Mouse (Mus musculus) adrenal gland, postnatal 14 days (tissue): ENCODE results near the gene Fam168b. TPM values are rescaled to one million over a fixed set of nuclear protein-coding genes. Genes with fewer than 3 reads are reported as not detected.

ENCODE experiments used
- DNase-seq: peaks from one replicate; pipeline ENCODE4 v3.0.0; 2021; ENCODE audit warnings: mixed read lengths
- total RNA-seq: library from RNA; stranded (reverse); gene quantifications from 2 replicates; pipeline ENCODE4 v1.2.3, GENCODE M21; 2021

Gene Fam168b
- total RNA-seq, 1 experiment from 2014 or later = 133 TPM

GRCm38 (mm10) chr1:34851562-34851961, 8.7 kb upstream of the Fam168b start:
- DNase-seq = peak; percentile 85

- DNase-seq = peak; percentile 37
Measured at GRCm38 (mm10) chr1:34850343-34851136, 7.7 kb upstream of the Fam168b start.

GRCm38 (mm10) chr1:34849745-34850342, 7.0 kb upstream of the Fam168b start, which contains the start of gene Plekhb2:
Gene Plekhb2 (plus strand): TSS chr1:34849976.
- peak; percentile 95 for DNase-seq

- no peak for DNase-seq
Measured at GRCm38 (mm10) chr1:34847070-34847469, 4.2 kb upstream of the Fam168b start.

GRCm38 (mm10) chr1:34842389-34842861, 440 bp downstream of the Fam168b start:
- peak; percentile 77 for DNase-seq

- no peak for DNase-seq
Measured at GRCm38 (mm10) chr1:34841709-34842388, 1.0 kb downstream of the Fam168b start.

- no peak for DNase-seq
Measured at GRCm38 (mm10) chr1:34839241-34839640, 3.6 kb downstream of the Fam168b start.

GRCm38 (mm10) chr1:34837951-34838689, 4.7 kb downstream of the Fam168b start:
- DNase-seq = no peak

- DNase-seq = no peak
Measured at GRCm38 (mm10) chr1:34834904-34835303, 8.0 kb downstream of the Fam168b start.

GRCm38 (mm10) chr1:34831381-34831780, 11.5 kb downstream of the Fam168b start:
- no peak for DNase-seq

GRCm38 (mm10) chr1:34830934-34831333, 11.9 kb downstream of the Fam168b start:
- no peak for DNase-seq

GRCm38 (mm10) chr1:34828528-34829294, 14.2 kb downstream of the Fam168b start:
- DNase-seq = no peak

- DNase-seq = no peak
Measured at GRCm38 (mm10) chr1:34827900-34828299, 15.0 kb downstream of the Fam168b start.

- no peak for DNase-seq
Measured at GRCm38 (mm10) chr1:34825909-34826308, 17.0 kb downstream of the Fam168b start.

- no peak for DNase-seq
Measured at GRCm38 (mm10) chr1:34824208-34824607, 18.7 kb downstream of the Fam168b start.

- no peak for DNase-seq
Measured at GRCm38 (mm10) chr1:34823353-34823752, 19.5 kb downstream of the Fam168b start.

GRCm38 (mm10) chr1:34822746-34823145, 20.1 kb downstream of the Fam168b start:
- no peak for DNase-seq

- DNase-seq = no peak
Measured at GRCm38 (mm10) chr1:34822003-34822402, 20.9 kb downstream of the Fam168b start.

GRCm38 (mm10) chr1:34821411-34821810, 21.5 kb downstream of the Fam168b start:
- DNase-seq = no peak

GRCm38 (mm10) chr1:34819225-34819910, 23.5 kb downstream of the Fam168b start:
- no peak for DNase-seq

GRCm38 (mm10) chr1:34815843-34816242, 27.0 kb downstream of the Fam168b start:
- DNase-seq = no peak
